In the genomic region with DNA sequence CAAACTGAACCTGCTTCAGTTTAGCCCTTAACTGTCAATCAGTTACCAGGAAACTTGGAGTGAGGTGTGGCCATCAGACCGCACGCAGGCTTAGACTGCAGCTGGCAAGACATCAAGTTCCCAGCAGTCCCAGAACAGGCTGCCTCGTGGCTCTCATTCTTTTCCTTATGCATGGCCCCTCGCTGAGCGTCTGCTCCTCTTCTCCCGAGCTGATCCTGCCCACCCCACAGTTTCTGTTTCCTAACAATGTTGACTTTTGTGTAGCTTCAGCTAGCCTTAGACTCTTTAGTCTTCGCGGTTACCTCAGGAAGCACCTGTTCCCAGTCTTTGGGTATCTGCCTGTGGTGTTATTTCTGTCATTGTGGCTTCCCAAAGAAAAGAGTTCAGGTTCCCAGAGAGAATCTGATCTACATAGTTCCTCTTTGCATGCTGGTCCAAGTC, we compare ENCODE assay signal across 8 mouse cellular contexts.
DNase-seq lines count a peak whose midpoint lies in the region; ATAC-seq and TF ChIP-seq lines count a peak whose summit lies in the region.

No protein-coding gene starts in this region.

- H3K4me2 ChIP-seq in intestine, postnatal 0 days (replicated peaks; ENCODE audit: low read depth), result no peak overlapping the region

- H3K36me3 ChIP-seq in intestine, postnatal 0 days (ENCODE audit: control insufficient read depth, insufficient read depth), result no peaks in the 10 kb centered on the region

- peaks cover 12% of the 10 kb centered on the region for H3K4me1 ChIP-seq in intestine, postnatal 0 days (replicated peaks; ENCODE audit: control insufficient read depth, insufficient read depth, low read length)

- peak overlapping the region; percentile 47; the same call in 1 of the 2 replicates for H3K27ac ChIP-seq in intestine, postnatal 0 days (ENCODE audit: low read depth, low read length)

- WGBS in intestine, postnatal 0 days, result 17% methylated on average over 8 of the region's 8 CpGs

- H3K9me3 ChIP-seq in intestine, postnatal 0 days (ENCODE audit: control insufficient read depth), result no peaks in the 10 kb centered on the region

- no peak overlapping the region for H3K4me3 ChIP-seq in intestine, postnatal 0 days (ENCODE audit: low read depth, low read length)

- no peaks in the 10 kb centered on the region for H3K27me3 ChIP-seq in intestine, postnatal 0 days (replicated peaks; ENCODE audit: control insufficient read depth, insufficient read depth, low read length)

- TF ChIP-seq CTCF in intestine, postnatal 0 days (IDR thresholded peaks at IDR 0.05; ENCODE audit: low read depth), result no peak

- DNase-seq in gastrocnemius, adult 18-20 months (ENCODE audit: low spot score), result peak; percentile 21
- DNase-seq in gastrocnemius, postnatal 4 days (ENCODE audit: low spot score in 2 of 2), result no peak
- DNase-seq in R1 (ENCODE audit: low read depth, low spot score), result peak; percentile 63
- DNase-seq in T-cell, adult 2 months (ENCODE audit: low spot score), result no peak
- DNase-seq in right cerebral cortex, postnatal 25 days, result no peak
- no peak for DNase-seq in urinary bladder, adult 2 months (ENCODE audit: low spot score)

- ATAC-seq in intestine, postnatal 0 days, result peak; percentile 71
- peak; percentile 27; the same call in 1 of the 2 replicates for ATAC-seq in megakaryocyte, adult 5-6 weeks (ENCODE audit: poor library complexity, severe bottlenecking)

- no peak overlapping the region for H3K9ac ChIP-seq in intestine, postnatal 0 days (ENCODE audit: low read depth, low read length)

Comparison
In these comparisons a context has a peak if more than half of its experiments do, and no peak if none do; other contexts are left out.
1. DNase-seq: peak in gastrocnemius, adult 18-20 months (single experiment) and R1 (single experiment); none in gastrocnemius, postnatal 4 days (0 of 2), T-cell, adult 2 months (single experiment), right cerebral cortex, postnatal 25 days (single experiment) and urinary bladder, adult 2 months (single experiment).